Mouse (Mus musculus) activated CD4-positive, CD25-positive, alpha-beta regulatory T cell, adult 4 months (primary cell): Measurements from ENCODE around the gene Zfp512. TPM values are rescaled to one million over a fixed set of nuclear protein-coding genes. Genes with fewer than 3 reads are reported as not detected.
"Not testable (repeated sequence)": the region's sequence is repeated elsewhere in the genome, so short reads cannot be mapped to it uniquely, and the experiment has no call there.

Experiments
- ATAC-seq: one replicate; pipeline ENCODE4 v1.8.0; 2017
- polyA plus RNA-seq, 2 experiments: library from polyadenylated mRNA; unstranded; fragments of 100-300 nt; shearing (Covaris generic); gene quantifications; one replicate each; pipeline ENCODE4 v1.2.1; 2017

Gene Zfp512
- 10 to 100 TPM; 25.5 to 33.0 TPM for polyA plus RNA-seq

GRCm38 (mm10) chr5:31451878-31452561, at the start of gene Zfp512:
Gene Zfp512, plus strand, starts transcription at chr5:31452431.
- ATAC-seq = peak; percentile 95

- not testable (repeated sequence) for ATAC-seq
Observed at GRCm38 (mm10) chr5:31434727-31435126, 17.5 kb upstream of the Zfp512 start.

GRCm38 (mm10) chr5:31451336-31451735, 895 bp upstream of the Zfp512 start:
- ATAC-seq = no peak

GRCm38 (mm10) chr5:31452562-31452878, 289 bp downstream of the Zfp512 start:
- no peak for ATAC-seq

- no peak for ATAC-seq
Observed at GRCm38 (mm10) chr5:31452886-31453410, 717 bp downstream of the Zfp512 start.

GRCm38 (mm10) chr5:31467798-31468197, 15.6 kb downstream of the Zfp512 start:
- ATAC-seq = no peak

GRCm38 (mm10) chr5:31469711-31470110, 17.5 kb downstream of the Zfp512 start:
- ATAC-seq = no peak

- no peak for ATAC-seq
Observed at GRCm38 (mm10) chr5:31470334-31470733, 18.1 kb downstream of the Zfp512 start.

GRCm38 (mm10) chr5:31480536-31480935, 28.3 kb downstream of the Zfp512 start:
- no peak for ATAC-seq

- no peak for ATAC-seq
Observed at GRCm38 (mm10) chr5:31485440-31485839, 33.2 kb downstream of the Zfp512 start, which contains the start of gene 4930548H24Rik. Gene 4930548H24Rik, plus strand, starts transcription at chr5:31485740.

GRCm38 (mm10) chr5:31487889-31488288, 35.7 kb downstream of the Zfp512 start:
- no peak for ATAC-seq

- no peak for ATAC-seq
Observed at GRCm38 (mm10) chr5:31489116-31489769, 37.0 kb downstream of the Zfp512 start.

GRCm38 (mm10) chr5:31492031-31492430, 39.8 kb downstream of the Zfp512 start:
- no peak for ATAC-seq

- ATAC-seq = peak; percentile 100
Observed at GRCm38 (mm10) chr5:31494513-31495297, 42.5 kb downstream of the Zfp512 start, which contains the start of gene Gpn1. Gene Gpn1, plus strand, starts transcription at chr5:31494741.

- ATAC-seq = no peak
Observed at GRCm38 (mm10) chr5:31504843-31505242, 52.6 kb downstream of the Zfp512 start.

GRCm38 (mm10) chr5:31512481-31512880, 60.2 kb downstream of the Zfp512 start:
- no peak for ATAC-seq

GRCm38 (mm10) chr5:31520556-31520955, 68.3 kb downstream of the Zfp512 start:
- ATAC-seq = peak; percentile 80

- ATAC-seq = peak; percentile 75
Observed at GRCm38 (mm10) chr5:31526354-31527116, 74.3 kb downstream of the Zfp512 start, which contains the start of gene Slc4a1ap. Gene Slc4a1ap, plus strand, starts transcription at chr5:31526995.

- peak; percentile 43 for ATAC-seq
Observed at GRCm38 (mm10) chr5:31527117-31527680, 75.0 kb downstream of the Zfp512 start.

GRCm38 (mm10) chr5:31527707-31528106, 75.5 kb downstream of the Zfp512 start, which contains the start of gene Supt7l:
Gene Supt7l, minus strand, starts transcription at chr5:31527807.
- ATAC-seq = not testable (repeated sequence)

- ATAC-seq = no peak
Observed at GRCm38 (mm10) chr5:31528560-31528959, 76.3 kb downstream of the Zfp512 start.
